Mouse (Mus musculus): ENCODE measurements around the gene Bnipl. TPM values are rescaled to one million over a fixed set of nuclear protein-coding genes. Genes with fewer than 3 reads are reported as not detected.

The Bnipl gene
- total RNA-seq, 2 experiments from 2014 or later, result 0.63 TPM; not detected in 1

- peak; percentile 98 to 99 for DNase-seq (ENCODE audit: low spot score in 2 of 2)
Measured at GRCm38 (mm10) chr3:95281216-95282126, 30.5 kb upstream of the Bnipl start, which contains the start of the genes Mindy1 and Prune1. Gene Mindy1 (plus strand): TSS chr3:95281345. Gene Prune1 (minus strand): TSS chr3:95282076.

- peak in 1 of 2 experiments; percentile 19 for DNase-seq (ENCODE audit: low spot score in 2 of 2)
Measured at GRCm38 (mm10) chr3:95280747-95281146, 29.8 kb upstream of the Bnipl start.

- DNase-seq (ENCODE audit: low spot score in 2 of 2), result no peak
Measured at GRCm38 (mm10) chr3:95277149-95277551, 26.2 kb upstream of the Bnipl start.

- no peak for DNase-seq (ENCODE audit: low spot score in 2 of 2)
Measured at GRCm38 (mm10) chr3:95276428-95276934, 25.5 kb upstream of the Bnipl start.

- DNase-seq (ENCODE audit: low spot score in 2 of 2), result no peak
Measured at GRCm38 (mm10) chr3:95275161-95275560, 24.2 kb upstream of the Bnipl start.

GRCm38 (mm10) chr3:95274453-95274852 lies 23.5 kb upstream of the Bnipl start:
- DNase-seq (ENCODE audit: low spot score in 2 of 2), result no peak

GRCm38 (mm10) chr3:95273471-95273870 lies 22.5 kb upstream of the Bnipl start:
- no peak for DNase-seq (ENCODE audit: low spot score in 2 of 2)

- no peak for DNase-seq (ENCODE audit: low spot score in 2 of 2)
Measured at GRCm38 (mm10) chr3:95270766-95271364, 19.9 kb upstream of the Bnipl start.

- peak in 1 of 2 experiments; percentile 21 for DNase-seq (ENCODE audit: low spot score in 2 of 2)
Measured at GRCm38 (mm10) chr3:95269789-95270188, 18.8 kb upstream of the Bnipl start.

- no peak for DNase-seq (ENCODE audit: low spot score in 2 of 2)
Measured at GRCm38 (mm10) chr3:95267855-95268254, 16.9 kb upstream of the Bnipl start.

- DNase-seq (ENCODE audit: low spot score in 2 of 2), result no peak
Measured at GRCm38 (mm10) chr3:95266052-95266451, 15.1 kb upstream of the Bnipl start.

GRCm38 (mm10) chr3:95264724-95265123 lies 13.7 kb upstream of the Bnipl start:
- no peak for DNase-seq (ENCODE audit: low spot score in 2 of 2)

GRCm38 (mm10) chr3:95263089-95263739 lies 12.2 kb upstream of the Bnipl start:
- DNase-seq (ENCODE audit: low spot score in 2 of 2), result peak; percentile 48 to 65

GRCm38 (mm10) chr3:95261975-95262374 lies 11.0 kb upstream of the Bnipl start:
- no peak for DNase-seq (ENCODE audit: low spot score in 2 of 2)

- no peak for DNase-seq (ENCODE audit: low spot score in 2 of 2)
Measured at GRCm38 (mm10) chr3:95256931-95257330, 5.9 kb upstream of the Bnipl start.

- DNase-seq (ENCODE audit: low spot score in 2 of 2), result no peak
Measured at GRCm38 (mm10) chr3:95250361-95250760, 632 bp downstream of the Bnipl start.

GRCm38 (mm10) chr3:95247660-95248336 lies 3.2 kb downstream of the Bnipl start:
- DNase-seq (ENCODE audit: low spot score in 2 of 2), result no peak

GRCm38 (mm10) chr3:95246465-95247231 lies 4.3 kb downstream of the Bnipl start:
- DNase-seq (ENCODE audit: low spot score in 2 of 2), result peak; percentile 51 to 67

- no peak for DNase-seq (ENCODE audit: low spot score in 2 of 2)
Measured at GRCm38 (mm10) chr3:95243086-95243485, 7.9 kb downstream of the Bnipl start.

GRCm38 (mm10) chr3:95241498-95241897 lies 9.5 kb downstream of the Bnipl start, which contains the start of gene Gm128:
Gene Gm128 (minus strand): TSS chr3:95241598.
- DNase-seq (ENCODE audit: low spot score in 2 of 2), result no peak
